Mouse (Mus musculus) neural tube, embryonic 12.5 days (tissue): ENCODE measurements around the gene Gm20521. TPM values are rescaled to one million over a fixed set of nuclear protein-coding genes. Genes with fewer than 3 reads are reported as not detected.

ENCODE experiments used
- ATAC-seq: fragments of 200-750 bp; cut with Nextera tagmentation; 2 replicates; pipeline ENCODE4 v1.8.0; 2017; ENCODE audit warnings: low read depth, mild to moderate bottlenecking, moderate TSS enrichment, moderate library complexity; ENCODE audit not compliant: low FRiP score
- H3K27ac ChIP-seq: fragments of 300-500 bp; sonication (generic); 2 replicates; pipeline ENCODE4 v1.5.1; 2016
- H3K27me3 ChIP-seq: fragments of 300-500 bp; sonication (generic); replicated peaks from 2 replicates; pipeline ENCODE4 v1.6.1; 2016; ENCODE audit warnings: mild to moderate bottlenecking
- H3K36me3 ChIP-seq: fragments of 300-500 bp; sonication (generic); 2 replicates; pipeline ENCODE4 v1.6.1; 2016; ENCODE audit warnings: mild to moderate bottlenecking
- H3K4me1 ChIP-seq: fragments of 300-500 bp; sonication (generic); 2 replicates; pipeline ENCODE4 v1.6.1; 2016
- H3K4me2 ChIP-seq: fragments of 300-500 bp; sonication (generic); replicated peaks from 2 replicates; pipeline ENCODE4 v1.6.1; 2016; ENCODE audit warnings: mild to moderate bottlenecking
- H3K4me3 ChIP-seq: fragments of 300-500 bp; sonication (generic); 2 replicates; pipeline ENCODE4 v1.5.1; 2016
- H3K9ac ChIP-seq: fragments of 300-500 bp; sonication (generic); 2 replicates; pipeline ENCODE4 v1.6.1; 2016; ENCODE audit warnings: mild to moderate bottlenecking
- H3K9me3 ChIP-seq: fragments of 300-500 bp; sonication (generic); 2 replicates; pipeline ENCODE4 v1.6.1; 2016; ENCODE audit warnings: mild to moderate bottlenecking
- WGBS: fragments of 180-500 bp; shearing (Covaris S2); methylation state at CpG from one replicate; pipeline ENCODE4 v1.1.7; 2016; 5-methylcytosine and 5-hydroxymethylcytosine counted together
- polyA plus RNA-seq: library from polyadenylated mRNA; unstranded; fragments of >200 nt; fragmentation: Nextera tagmentation; extraction: Ambion mirVana; gene quantifications from 2 replicates; pipeline ENCODE4 v1.2.1, GENCODE M21; 2016

Gm20521 gene
- polyA plus RNA-seq, 1 experiment from 2014 or later = not detected

GRCm38 (mm10) chr14:54897445-54897844, 14.2 kb downstream of the Gm20521 start:
- 69% methylated on average over 2 of the region's 2 CpGs for WGBS
- Histone ChIP-seq H3K36me3 (peaks cover 30% of the 10 kb centered on the region), H3K9me3 (no peaks in the 10 kb centered on the region), H3K27me3 (no peaks in the 10 kb centered on the region), H3K27ac (no peak overlapping the region), H3K4me2 (no peak overlapping the region), H3K4me3 (no peak overlapping the region), H3K4me1 (peaks cover 15% of the 10 kb centered on the region), H3K9ac (peak overlapping the region; percentile 13; the same call in 1 of the 2 replicates)
- ATAC-seq = no peak

- no peak for ATAC-seq
- WGBS = under 1% methylated on average over 3 of the region's 3 CpGs
- H3K27ac ChIP-seq = no peak overlapping the region
- no peaks in the 10 kb centered on the region for H3K27me3 ChIP-seq
- no peaks in the 10 kb centered on the region for H3K9me3 ChIP-seq
- H3K36me3 ChIP-seq = peaks cover 42% of the 10 kb centered on the region
- no peak overlapping the region for H3K4me2 ChIP-seq
- H3K4me3 ChIP-seq = no peak overlapping the region
- no peak overlapping the region for H3K9ac ChIP-seq
- peaks cover 12% of the 10 kb centered on the region; the same call in 1 of the 2 replicates for H3K4me1 ChIP-seq
Observed at GRCm38 (mm10) chr14:54900383-54900782, 17.1 kb downstream of the Gm20521 start.

- Histone ChIP-seq H3K9ac (no peak overlapping the region), H3K4me2 (no peak overlapping the region), H3K27me3 (no peaks in the 10 kb centered on the region), H3K4me3 (no peak overlapping the region), H3K27ac (no peak overlapping the region), H3K9me3 (no peaks in the 10 kb centered on the region), H3K36me3 (peaks cover 36% of the 10 kb centered on the region), H3K4me1 (peaks cover 7% of the 10 kb centered on the region; the same call in 1 of the 2 replicates)
- WGBS = 92% methylated on average over 4 of the region's 4 CpGs
- ATAC-seq = no peak
Observed at GRCm38 (mm10) chr14:54903641-54904040, 20.4 kb downstream of the Gm20521 start.

- WGBS = 88% methylated on average over 7 of the region's 7 CpGs
- H3K4me1 ChIP-seq = peaks cover 28% of the 10 kb centered on the region
Observed at GRCm38 (mm10) chr14:54908682-54909081, 25.4 kb downstream of the Gm20521 start.

GRCm38 (mm10) chr14:54912109-54912850, 29.0 kb downstream of the Gm20521 start:
- H3K4me3 ChIP-seq = peak overlapping the region; percentile 90
- peak overlapping the region; percentile 91 for H3K9ac ChIP-seq
- H3K9me3 ChIP-seq = no peaks in the 10 kb centered on the region
- H3K27me3 ChIP-seq = no peaks in the 10 kb centered on the region
- peak overlapping the region; percentile 98 for H3K4me2 ChIP-seq
- H3K4me1 ChIP-seq = peaks cover 29% of the 10 kb centered on the region
- peaks cover 43% of the 10 kb centered on the region for H3K36me3 ChIP-seq
- WGBS = 2% methylated on average over 62 of the region's 69 CpGs
- H3K27ac ChIP-seq = peak overlapping the region; percentile 74
- ATAC-seq = peak; percentile 66

More at GRCm38 (mm10) chr14:54908682-54909081, 25.4 kb downstream of the Gm20521 start:
- Histone ChIP-seq H3K4me2 (no peak overlapping the region), H3K36me3 (peaks cover 48% of the 10 kb centered on the region), H3K4me3 (no peak overlapping the region), H3K27me3 (no peaks in the 10 kb centered on the region), H3K9me3 (no peaks in the 10 kb centered on the region), H3K27ac (no peak overlapping the region), H3K9ac (0 out of 2 replicates have a peak overlapping the region, but pooled peaks have one; percentile 0)
- ATAC-seq = no peak

GRCm38 (mm10) chr14:54912886-54913285, 29.6 kb downstream of the Gm20521 start, which contains the start of gene Slc22a17:
Gene Slc22a17 (minus strand): TSS chr14:54913132.
- Histone ChIP-seq H3K9ac (peak within 1 kb of the TSS; percentile 91), H3K4me2 (peak within 1 kb of the TSS; percentile 98), H3K27ac (peak within 1 kb of the TSS; percentile 74), H3K27me3 (no peaks in the 10 kb centered on the region), H3K9me3 (no peaks in the 10 kb centered on the region), H3K4me3 (peak within 1 kb of the TSS; percentile 90), H3K4me1 (peaks cover 24% of the 10 kb centered on the region), H3K36me3 (peaks cover 39% of the 10 kb centered on the region)
- 0% methylated on average over 28 of the region's 28 CpGs for WGBS
- ATAC-seq = peak; percentile 95

- Histone ChIP-seq H3K4me2 (peak overlapping the region; percentile 98), H3K9ac (peak overlapping the region; percentile 91), H3K27me3 (no peaks in the 10 kb centered on the region), H3K27ac (0 out of 2 replicates have a peak overlapping the region, but pooled peaks have one; percentile 74), H3K4me1 (peaks cover 22% of the 10 kb centered on the region), H3K9me3 (no peaks in the 10 kb centered on the region), H3K36me3 (peaks cover 36% of the 10 kb centered on the region), H3K4me3 (peak overlapping the region; percentile 90)
- ATAC-seq = peak; percentile 8; the same call in 1 of the 2 replicates
- 18% methylated on average over 10 of the region's 10 CpGs for WGBS
Observed at GRCm38 (mm10) chr14:54913343-54913742, 30.1 kb downstream of the Gm20521 start.

- 95% methylated on average over 16 of the region's 16 CpGs for WGBS
- no peak for ATAC-seq
- H3K4me3 ChIP-seq = no peak overlapping the region
- peaks cover 17% of the 10 kb centered on the region for H3K4me1 ChIP-seq
- peaks cover 58% of the 10 kb centered on the region for H3K36me3 ChIP-seq
- H3K4me2 ChIP-seq = no peak overlapping the region
- no peaks in the 10 kb centered on the region for H3K27me3 ChIP-seq
- no peak overlapping the region for H3K9ac ChIP-seq
- H3K9me3 ChIP-seq = peaks cover 18% of the 10 kb centered on the region
- H3K27ac ChIP-seq = no peak overlapping the region
Observed at GRCm38 (mm10) chr14:54920076-54920685, 36.9 kb downstream of the Gm20521 start.

- WGBS = 7% methylated on average over 7 of the region's 7 CpGs
- peaks cover 18% of the 10 kb centered on the region for H3K9me3 ChIP-seq
- peak overlapping the region; percentile 89 for H3K27ac ChIP-seq
- H3K36me3 ChIP-seq = peaks cover 23% of the 10 kb centered on the region
- peak overlapping the region; percentile 85 for H3K9ac ChIP-seq
- H3K4me1 ChIP-seq = peaks cover 25% of the 10 kb centered on the region
- ATAC-seq = peak; percentile 42; the same call in 1 of the 2 replicates
- H3K4me2 ChIP-seq = peak overlapping the region; percentile 92
- H3K4me3 ChIP-seq = peak overlapping the region; percentile 53
- no peaks in the 10 kb centered on the region; the same call in 1 of the 2 replicates for H3K27me3 ChIP-seq
Observed at GRCm38 (mm10) chr14:54924641-54925348, 41.6 kb downstream of the Gm20521 start.

GRCm38 (mm10) chr14:54925349-54926342, 42.4 kb downstream of the Gm20521 start, which contains the start of gene Efs:
Gene Efs (minus strand): TSS chr14:54926126.
- WGBS = 1% methylated on average over 56 of the region's 57 CpGs
- Histone ChIP-seq H3K36me3 (peaks cover 14% of the 10 kb centered on the region), H3K4me1 (peaks cover 28% of the 10 kb centered on the region), H3K27ac (peak within 1 kb of the TSS; percentile 89), H3K4me2 (peak within 1 kb of the TSS; percentile 92), H3K4me3 (peak within 1 kb of the TSS; percentile 53), H3K27me3 (no peaks in the 10 kb centered on the region; the same call in 1 of the 2 replicates), H3K9me3 (peaks cover 15% of the 10 kb centered on the region), H3K9ac (peak within 1 kb of the TSS; percentile 85)
- ATAC-seq = peak; percentile 63
